Mouse (Mus musculus) lung, postnatal 0 days (tissue): Measurements from ENCODE around the gene Vav2.

Source experiments
- CTCF ChIP-seq: IDR thresholded peaks from 2 replicates; pipeline ENCODE4 v1.5.1; 2016; ENCODE audit warnings: antibody characterized with exemption, mild to moderate bottlenecking
- EP300 ChIP-seq: IDR thresholded peaks from 2 replicates; pipeline ENCODE4 v1.6.1; 2016; ENCODE audit warnings: antibody characterized with exemption, mild to moderate bottlenecking, control low read depth

- TF ChIP-seq CTCF (no peak), EP300 (no peak)
These were observed 403 bp downstream of the Vav2 start for GRCm38 (mm10) chr2:27426406-27426854.
